Mouse (Mus musculus) embryonic fibroblast, embryonic 13.5 days (primary cell): ENCODE data around the gene Vat1l.

ENCODE experiments used
- CTCF ChIP-seq: IDR thresholded peaks from 2 replicates; pipeline ENCODE4 v1.5.1; 2011; ENCODE audit warnings: mild to moderate bottlenecking, control low read depth, low read length, moderate library complexity, borderline replicate concordance; ENCODE audit not compliant: insufficient read depth
- POLR2A ChIP-seq: IDR thresholded peaks from 2 replicates; pipeline ENCODE4 v1.6.1; 2011; ENCODE audit warnings: low read depth, mild to moderate bottlenecking, control low read depth, low read length, moderate library complexity

DNA sequence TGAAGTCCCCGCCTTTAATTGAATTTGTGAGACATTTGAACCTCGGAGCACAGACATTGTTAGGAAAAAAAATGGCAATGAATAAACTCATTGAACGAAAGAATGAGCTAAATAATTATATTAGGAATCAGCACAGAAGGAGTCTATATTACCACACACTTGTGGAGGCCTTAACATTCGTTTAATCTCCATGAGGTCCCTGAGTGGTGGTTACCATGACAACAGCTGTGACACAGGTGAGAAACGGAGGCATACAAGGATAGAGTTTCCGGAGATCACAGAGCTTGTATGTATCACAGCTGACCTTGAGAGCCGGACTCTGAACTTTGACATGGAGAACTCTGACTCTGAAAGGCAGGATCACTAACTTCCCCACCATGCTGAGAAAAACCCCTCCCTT is 94.7 kb downstream of the Vat1l start:
- TF ChIP-seq POLR2A (no peak), CTCF (no peak)
